Mouse (Mus musculus): ENCODE results near the gene Hspa14. TPM values are rescaled to one million over a fixed set of nuclear protein-coding genes. Genes with fewer than 3 reads are reported as not detected.

The Hspa14 gene
- polyA plus RNA-seq, 1 experiment from 2014 or later = 91.7 TPM

DNA sequence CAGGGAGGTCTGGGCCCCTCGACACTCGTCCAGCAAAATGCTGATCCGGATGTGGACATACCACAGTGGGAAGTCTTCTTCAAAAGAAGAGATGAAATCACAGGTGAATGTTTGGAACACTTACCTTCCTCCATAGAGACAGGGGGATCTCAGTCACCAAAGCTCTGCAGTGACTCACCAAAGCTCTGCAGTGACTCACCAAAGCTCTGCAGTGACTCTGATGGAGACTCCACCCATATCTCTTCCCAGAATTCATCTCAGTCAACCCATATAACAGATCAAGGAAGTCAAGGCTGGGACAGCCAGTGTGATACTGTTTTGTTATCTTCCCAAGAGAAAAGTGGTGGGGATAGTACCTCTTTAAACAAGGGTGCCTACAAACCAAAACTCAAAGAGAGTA lies 59.5 kb downstream of the Hspa14 start:
- H3K9me3 ChIP-seq (replicated peaks; ENCODE audit: control insufficient read depth, low read length) = no peaks in the 10 kb centered on the region
- H3K4me1 ChIP-seq (ENCODE audit: control insufficient read depth, insufficient read depth, low read length) = no peaks in the 10 kb centered on the region
- peaks cover 65% of the 10 kb centered on the region for H3K36me3 ChIP-seq (ENCODE audit: control insufficient read depth, insufficient read depth, low read length)
- DNase-seq (ENCODE audit: low spot score) = no peak
- no peaks in the 10 kb centered on the region for H3K27me3 ChIP-seq (replicated peaks; ENCODE audit: control insufficient read depth, insufficient read depth, low read length)
- no peak overlapping the region for H3K27ac ChIP-seq (ENCODE audit: low read depth, low read length)
- WGBS = 88% methylated on average over 3 of the region's 3 CpGs
- H3K9ac ChIP-seq (ENCODE audit: low read length) = no peak overlapping the region
- ATAC-seq = no peak
- no peak overlapping the region for H3K4me3 ChIP-seq (ENCODE audit: low read depth, low read length)
- no peak overlapping the region for H3K4me2 ChIP-seq (ENCODE audit: low read length)

DNA sequence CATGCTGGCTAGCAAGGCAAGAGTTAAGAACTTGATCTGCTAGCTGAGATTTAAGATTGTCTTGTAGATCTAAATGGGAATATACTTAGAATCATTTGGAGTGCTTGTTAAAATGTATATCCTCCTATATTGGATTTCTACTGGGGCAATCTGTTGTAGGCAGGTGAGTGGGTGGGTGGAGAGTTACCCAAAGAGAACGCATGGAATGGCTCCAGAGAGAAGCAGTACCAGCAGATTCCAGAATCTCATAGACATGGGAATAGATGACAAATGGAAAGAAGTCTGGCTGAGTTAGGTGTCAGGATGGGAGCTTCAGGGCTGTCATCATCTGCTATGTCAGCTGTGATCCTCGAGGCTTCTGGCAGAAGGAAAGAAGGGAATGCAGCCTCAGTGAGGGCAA lies 63.2 kb downstream of the Hspa14 start:
- no peak overlapping the region for H3K4me3 ChIP-seq (ENCODE audit: low read depth, low read length)
- no peak overlapping the region for H3K27ac ChIP-seq (ENCODE audit: low read depth, low read length)
- no peak overlapping the region for H3K4me2 ChIP-seq (ENCODE audit: low read length)
- no peaks in the 10 kb centered on the region for H3K9me3 ChIP-seq (replicated peaks; ENCODE audit: control insufficient read depth, low read length)
- 82% methylated on average over 2 of the region's 2 CpGs for WGBS
- ATAC-seq = no peak
- H3K4me1 ChIP-seq (ENCODE audit: control insufficient read depth, insufficient read depth, low read length) = no peaks in the 10 kb centered on the region
- no peaks in the 10 kb centered on the region for H3K27me3 ChIP-seq (replicated peaks; ENCODE audit: control insufficient read depth, insufficient read depth, low read length)
- peaks cover 44% of the 10 kb centered on the region for H3K36me3 ChIP-seq (ENCODE audit: control insufficient read depth, insufficient read depth, low read length)
- H3K9ac ChIP-seq (ENCODE audit: low read length) = no peak overlapping the region
- DNase-seq (ENCODE audit: low spot score) = no peak

DNA sequence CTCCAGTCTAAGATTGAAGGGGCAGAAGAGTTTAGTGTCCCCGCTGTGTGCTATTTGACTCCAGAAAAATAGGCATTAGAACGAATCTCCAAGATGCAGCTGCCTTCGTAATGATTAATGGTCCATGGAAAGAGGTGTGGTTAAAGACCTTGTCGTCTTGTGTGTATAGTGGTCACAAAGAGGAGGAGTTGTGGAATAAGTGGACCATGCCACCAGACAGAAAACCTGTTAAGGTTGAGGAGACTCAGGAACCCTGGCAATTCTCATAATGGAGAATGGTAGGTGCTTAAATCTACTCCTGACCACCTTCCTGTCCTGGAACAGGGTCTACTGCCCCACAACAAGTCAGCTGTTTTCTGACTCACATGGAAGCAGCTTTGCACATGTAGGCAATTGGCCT lies 66.6 kb downstream of the Hspa14 start:
- Histone ChIP-seq H3K4me1 (ENCODE audit: control insufficient read depth, insufficient read depth, low read length) (no peaks in the 10 kb centered on the region), H3K27me3 (replicated peaks; ENCODE audit: control insufficient read depth, insufficient read depth, low read length) (no peaks in the 10 kb centered on the region), H3K27ac (ENCODE audit: low read depth, low read length) (no peak overlapping the region), H3K9ac (ENCODE audit: low read length) (no peak overlapping the region), H3K36me3 (ENCODE audit: control insufficient read depth, insufficient read depth, low read length) (peaks cover 36% of the 10 kb centered on the region), H3K4me3 (ENCODE audit: low read depth, low read length) (no peak overlapping the region), H3K4me2 (ENCODE audit: low read length) (no peak overlapping the region), H3K9me3 (replicated peaks; ENCODE audit: control insufficient read depth, low read length) (no peaks in the 10 kb centered on the region)
- DNase-seq (ENCODE audit: low spot score) = no peak
- ATAC-seq = no peak
- WGBS = 91% methylated on average over 4 of the region's 4 CpGs

DNA sequence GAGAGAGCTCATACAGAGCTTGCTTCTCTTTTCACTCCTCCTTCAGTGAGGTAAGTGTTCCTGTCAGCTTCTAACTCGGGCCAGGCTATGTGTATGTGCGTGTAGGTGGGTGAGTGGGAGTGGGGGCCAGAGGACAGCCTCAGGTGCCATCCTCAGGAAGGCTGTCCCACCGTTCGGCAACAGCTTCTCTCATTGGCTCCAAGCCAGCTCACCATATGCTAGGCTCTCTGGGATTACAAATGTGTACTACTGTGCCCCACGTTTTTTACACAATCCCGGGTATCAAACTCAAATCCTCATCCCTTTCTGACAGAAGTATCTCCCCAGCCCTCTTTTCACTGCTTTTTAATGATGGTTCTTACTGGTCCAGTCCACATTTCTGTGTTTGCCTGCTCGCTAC lies 68.4 kb downstream of the Hspa14 start:
- no peak for ATAC-seq
- H3K36me3 ChIP-seq (ENCODE audit: control insufficient read depth, insufficient read depth, low read length) = peaks cover 34% of the 10 kb centered on the region

More for the DNA sequence above, 68.4 kb downstream of the Hspa14 start:
- Histone ChIP-seq H3K27me3 (replicated peaks; ENCODE audit: control insufficient read depth, insufficient read depth, low read length) (no peaks in the 10 kb centered on the region), H3K9me3 (replicated peaks; ENCODE audit: control insufficient read depth, low read length) (no peaks in the 10 kb centered on the region), H3K27ac (ENCODE audit: low read depth, low read length) (no peak overlapping the region), H3K4me3 (ENCODE audit: low read depth, low read length) (no peak overlapping the region), H3K9ac (ENCODE audit: low read length) (no peak overlapping the region), H3K4me2 (ENCODE audit: low read length) (no peak overlapping the region), H3K4me1 (ENCODE audit: control insufficient read depth, insufficient read depth, low read length) (no peaks in the 10 kb centered on the region)
- peak; percentile 32 for DNase-seq (ENCODE audit: low spot score)
- 65% methylated on average over 7 of the region's 7 CpGs for WGBS

Other genes with a start within 250 kb of the Hspa14 start
- gene Nmt2, start 228.6 kb downstream of the Hspa14 start, polyA plus RNA-seq (2014; fragmentation: Nextera tagmentation; extraction: Ambion mirVana) = 77.0 and 97.4 TPM in 2 replicates
- 19.4 and 20.3 TPM in 2 replicates for gene Rpp38, start 180.2 kb downstream of the Hspa14 start, polyA plus RNA-seq (2014; fragmentation: Nextera tagmentation; extraction: Ambion mirVana)
- 1.7 and 1.8 TPM in 2 replicates for gene Acbd7, start 176.6 kb downstream of the Hspa14 start, polyA plus RNA-seq (2014; fragmentation: Nextera tagmentation; extraction: Ambion mirVana)
- gene Olah, start 115.6 kb downstream of the Hspa14 start, polyA plus RNA-seq (2014; fragmentation: Nextera tagmentation; extraction: Ambion mirVana) = not detected in 2 replicates
- 5.7 and 6.3 TPM in 2 replicates for gene Meig1, start 90.2 kb downstream of the Hspa14 start, polyA plus RNA-seq (2014; fragmentation: Nextera tagmentation; extraction: Ambion mirVana)
- 7.3 and 7.8 TPM in 2 replicates for gene Dclre1c, start 88.7 kb downstream of the Hspa14 start, polyA plus RNA-seq (2014; fragmentation: Nextera tagmentation; extraction: Ambion mirVana)
- gene Suv39h2, start 37.8 kb downstream of the Hspa14 start, polyA plus RNA-seq (2014; fragmentation: Nextera tagmentation; extraction: Ambion mirVana) = 19.1 and 21.4 TPM in 2 replicates
- gene Gm45902, start within 50 bp of the Hspa14 start, polyA plus RNA-seq (2014; fragmentation: Nextera tagmentation; extraction: Ambion mirVana) = 7.2 and 7.3 TPM in 2 replicates
- 0.11 and 0.30 TPM in 2 replicates for gene Cdnf, start 216 bp upstream of the Hspa14 start, polyA plus RNA-seq (2014; fragmentation: Nextera tagmentation; extraction: Ambion mirVana)
- gene Fam107b, start 57.7 kb upstream of the Hspa14 start, polyA plus RNA-seq (2014; fragmentation: Nextera tagmentation; extraction: Ambion mirVana) = 75.4 and 77.3 TPM in 2 replicates